Mouse (Mus musculus): Measurements from ENCODE around the gene Ppp1cb.

- TF ChIP-seq CTCF (IDR thresholded peaks at IDR 0.05; ENCODE audit: low read depth, low read length) (no peak), GATA2 (IDR thresholded peaks at IDR 0.05; ENCODE audit: borderline replicate concordance, low read depth, low read length) (no peak)
Measured at GRCm38 (mm10) chr5:32415554-32415953, 43.1 kb upstream of the Ppp1cb start.
